ENCODE assay signal across 7 mouse cellular contexts in the genomic region with DNA sequence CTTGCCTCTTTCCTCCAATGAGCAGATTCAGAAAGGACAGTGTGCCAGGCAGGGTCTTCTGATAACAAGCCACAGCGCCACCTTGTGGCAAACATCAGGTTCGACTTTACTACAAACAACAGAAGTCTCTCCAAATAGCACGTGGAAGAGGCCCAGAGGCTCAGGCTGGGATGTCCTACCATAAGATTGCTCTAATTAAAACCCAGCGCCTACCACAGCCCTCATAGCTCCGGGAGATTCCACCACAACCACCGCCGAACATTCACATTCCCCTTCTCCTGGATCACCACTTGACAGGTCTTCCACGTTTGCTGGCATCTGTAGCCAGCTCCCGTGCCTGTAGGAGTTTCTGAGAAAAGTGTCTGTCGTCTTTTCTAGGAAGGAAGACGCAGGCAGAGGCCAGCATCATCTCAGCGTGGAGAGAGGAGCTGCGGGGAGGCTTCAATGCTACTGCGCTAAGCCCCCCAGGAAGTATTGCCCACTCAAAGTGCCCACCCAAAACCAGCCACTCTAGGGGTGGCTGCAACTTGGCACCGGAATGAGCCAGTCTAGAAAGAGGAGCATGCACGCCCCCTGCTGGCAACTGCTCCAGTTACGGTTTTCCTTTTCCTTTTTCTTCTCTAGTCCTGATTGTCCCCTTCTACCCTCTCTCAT. TPM values are rescaled to one million over a fixed set of nuclear protein-coding genes. Genes with fewer than 3 reads are reported as not detected.
DNase-seq lines count a peak whose midpoint lies in the region; ATAC-seq lines count a peak whose summit lies in the region.

No protein-coding gene starts in this region.

- H3K4me1 ChIP-seq in hindbrain, embryonic 14.5 days (replicated peaks; ENCODE audit: control insufficient read depth, insufficient read depth, low read length): peaks cover 8% of the 10 kb centered on the region

- no peaks in the 10 kb centered on the region for H3K27me3 ChIP-seq in hindbrain, embryonic 14.5 days (ENCODE audit: control insufficient read depth, insufficient read depth, low read length)

- no peaks in the 10 kb centered on the region for H3K9me3 ChIP-seq in hindbrain, embryonic 14.5 days (ENCODE audit: control insufficient read depth, low read length)

- H3K36me3 ChIP-seq in hindbrain, embryonic 14.5 days (replicated peaks; ENCODE audit: control insufficient read depth, insufficient read depth): no peaks in the 10 kb centered on the region

- DNase-seq in T-cell, adult 2 months (ENCODE audit: low spot score): peak; percentile 75
- peak; percentile 63 for DNase-seq in cerebellum, adult 8-10 months
- peak; percentile 85 for DNase-seq in forelimb bud, embryonic 11.5 days (ENCODE audit: low read depth, low spot score)
- DNase-seq in hindbrain, embryonic 14.5 days (ENCODE audit: low spot score): peak; percentile 81
- peak; percentile 81 to 87 for DNase-seq in left cerebral cortex, postnatal 14 days (ENCODE audit: low spot score in 2 of 2)
- DNase-seq in right cerebral cortex, adult 2 months (ENCODE audit: low spot score in 2 of 2): peak; percentile 72 to 80

- H3K27ac ChIP-seq in hindbrain, embryonic 14.5 days: no peak overlapping the region

- intact Hi-C loops in left cerebral cortex, postnatal 14 days (cut with DNase I): loop anchor here (10.0 kb wide), 2 partner anchors 719 to 1191 kb away; no protein-coding TSS in a partner anchor

- H3K4me2 ChIP-seq in hindbrain, embryonic 14.5 days (replicated peaks): peak overlapping the region; percentile 38

- 9% methylated on average over 17 of the region's 17 CpGs for WGBS in hindbrain, embryonic 14.5 days

- peak; percentile 7; the same call in 1 of the 2 replicates for ATAC-seq in hindbrain, embryonic 14.5 days (ENCODE audit: low FRiP score)
- ATAC-seq in megakaryocyte progenitor cell, adult 5-6 weeks (replicated peaks; ENCODE audit: poor library complexity): peak; percentile 57

- H3K9ac ChIP-seq in hindbrain, embryonic 14.5 days: no peak overlapping the region

- H3K4me3 ChIP-seq in hindbrain, embryonic 14.5 days (replicated peaks; ENCODE audit: low read length): no peak overlapping the region

RNA-seq across cellular contexts. Expression of a gene that starts 4.8 kb away (rescaled TPM):
- polyA plus RNA-seq in hindbrain, embryonic 14.5 days (2014; fragmentation: Nextera tagmentation; extraction: Ambion mirVana): 55.8 and 58.0 TPM in 2 replicates
- total RNA-seq in left cerebral cortex, postnatal 14 days (2021): 10 to 100 TPM; 27.9 to 30.2 TPM
- 40.7 and 50.8 TPM in 2 replicates for total RNA-seq in megakaryocyte progenitor cell, adult 5-6 weeks (2015)
- 23.5 and 30.2 TPM in 2 replicates for total RNA-seq in megakaryocyte progenitor cell, adult 5-6 weeks (2017)

RNA-seq across cellular contexts. Expression of a gene that starts 28.5 kb away (rescaled TPM):
- polyA plus RNA-seq in hindbrain, embryonic 14.5 days (2014; fragmentation: Nextera tagmentation; extraction: Ambion mirVana): 305 and 316 TPM in 2 replicates
- total RNA-seq in left cerebral cortex, postnatal 14 days (2021): 100 to 1,000 TPM; 208 to 230 TPM
- 468 and 477 TPM in 2 replicates for total RNA-seq in megakaryocyte progenitor cell, adult 5-6 weeks (2015)
- total RNA-seq in megakaryocyte progenitor cell, adult 5-6 weeks (2017): 395 and 402 TPM in 2 replicates
